Mouse (Mus musculus): ENCODE measurements around the gene Nr1i3.

GRCm38 (mm10) chr1:171183620-171184019 lies 30.1 kb upstream of the Nr1i3 start:
- TF ChIP-seq CTCF (IDR thresholded peaks at IDR 0.05; ENCODE audit: borderline replicate concordance, insufficient read depth, low read length) (no peak), POLR2A (IDR thresholded peaks at IDR 0.05; ENCODE audit: low read depth, low read length) (no peak)

Measured in embryonic fibroblast, embryonic 13.5 days (primary cell).